Mouse (Mus musculus): ENCODE results near the gene Mettl23. TPM values are rescaled to one million over a fixed set of nuclear protein-coding genes. Genes with fewer than 3 reads are reported as not detected.

The Mettl23 gene
- polyA plus RNA-seq (2016; fragmentation: Nextera tagmentation; extraction: Ambion mirVana), result 58.8 and 65.3 TPM in 2 replicates

GRCm38 (mm10) chr11:116843261-116844233, at the start of gene Mettl23, which contains the start of gene Jmjd6:
Gene Mettl23 (plus strand): TSS chr11:116843278.
Gene Jmjd6 (minus strand): TSS chr11:116843449.
- peak within 1 kb of the TSS; percentile 86 for H3K9ac ChIP-seq (replicated peaks)
- H3K4me1 ChIP-seq (replicated peaks), result peaks cover 32% of the 10 kb centered on the region
- no peaks in the 10 kb centered on the region for H3K27me3 ChIP-seq
- peak within 1 kb of the TSS; percentile 80 for H3K4me3 ChIP-seq (replicated peaks)
- peak within 1 kb of the TSS; percentile 86 for H3K4me2 ChIP-seq
- peak within 1 kb of the TSS; percentile 98 for H3K27ac ChIP-seq
- ATAC-seq (ENCODE audit: insufficient number of reproducible peaks, insufficient read depth, low FRiP score, low TSS enrichment, low read depth), result peak; percentile 94
- peaks cover 53% of the 10 kb centered on the region for H3K36me3 ChIP-seq
- no peaks in the 10 kb centered on the region for H3K9me3 ChIP-seq
- WGBS, result under 1% methylated on average over 72 of the region's 72 CpGs

GRCm38 (mm10) chr11:116799364-116799763, 43.7 kb upstream of the Mettl23 start:
- 88% methylated on average over 5 of the region's 5 CpGs for WGBS
- H3K4me3 ChIP-seq (replicated peaks), result no peak overlapping the region
- H3K27ac ChIP-seq, result no peak overlapping the region

GRCm38 (mm10) chr11:116801106-116801505, 42.0 kb upstream of the Mettl23 start:
- Histone ChIP-seq H3K9me3 (no peaks in the 10 kb centered on the region), H3K27ac (no peak overlapping the region), H3K36me3 (no peaks in the 10 kb centered on the region), H3K4me2 (no peak overlapping the region), H3K27me3 (no peaks in the 10 kb centered on the region), H3K4me3 (replicated peaks) (no peak overlapping the region), H3K4me1 (replicated peaks) (no peaks in the 10 kb centered on the region), H3K9ac (replicated peaks) (no peak overlapping the region)
- WGBS, result 75% methylated on average over 5 of the region's 5 CpGs
- no peak for ATAC-seq (ENCODE audit: insufficient number of reproducible peaks, insufficient read depth, low FRiP score, low TSS enrichment, low read depth)

More at GRCm38 (mm10) chr11:116799364-116799763, 43.7 kb upstream of the Mettl23 start:
- no peaks in the 10 kb centered on the region for H3K4me1 ChIP-seq (replicated peaks)
- ATAC-seq (ENCODE audit: insufficient number of reproducible peaks, insufficient read depth, low FRiP score, low TSS enrichment, low read depth), result no peak
- no peaks in the 10 kb centered on the region for H3K27me3 ChIP-seq
- no peak overlapping the region for H3K9ac ChIP-seq (replicated peaks)
- no peak overlapping the region for H3K4me2 ChIP-seq
- H3K36me3 ChIP-seq, result no peaks in the 10 kb centered on the region
- no peaks in the 10 kb centered on the region for H3K9me3 ChIP-seq

- H3K36me3 ChIP-seq, result no peaks in the 10 kb centered on the region
- no peak for ATAC-seq (ENCODE audit: insufficient number of reproducible peaks, insufficient read depth, low FRiP score, low TSS enrichment, low read depth)
- no peaks in the 10 kb centered on the region for H3K27me3 ChIP-seq
- no peak overlapping the region for H3K9ac ChIP-seq (replicated peaks)
- peaks cover under 1% of the 10 kb centered on the region; the same call in 1 of the 2 replicates for H3K4me1 ChIP-seq (replicated peaks)
- no peak overlapping the region for H3K4me2 ChIP-seq
- no peaks in the 10 kb centered on the region for H3K9me3 ChIP-seq
- H3K27ac ChIP-seq, result no peak overlapping the region
- H3K4me3 ChIP-seq (replicated peaks), result no peak overlapping the region
- 86% methylated on average over 5 of the region's 5 CpGs for WGBS
Observed at GRCm38 (mm10) chr11:116802709-116803108, 40.4 kb upstream of the Mettl23 start.

GRCm38 (mm10) chr11:116806136-116807071, 36.7 kb upstream of the Mettl23 start:
- no peak overlapping the region for H3K9ac ChIP-seq (replicated peaks)
- 0 out of 2 replicates have a peak overlapping the region, but pooled peaks have one; percentile 41 for H3K27ac ChIP-seq
- no peak for ATAC-seq (ENCODE audit: insufficient number of reproducible peaks, insufficient read depth, low FRiP score, low TSS enrichment, low read depth)
- H3K36me3 ChIP-seq, result no peaks in the 10 kb centered on the region
- no peaks in the 10 kb centered on the region for H3K9me3 ChIP-seq
- H3K27me3 ChIP-seq, result peaks cover 5% of the 10 kb centered on the region; the same call in 1 of the 2 replicates
- H3K4me2 ChIP-seq, result no peak overlapping the region
- peaks cover 18% of the 10 kb centered on the region for H3K4me1 ChIP-seq (replicated peaks)
- 84% methylated on average over 15 of the region's 15 CpGs for WGBS
- no peak overlapping the region for H3K4me3 ChIP-seq (replicated peaks)

- no peak overlapping the region for H3K9ac ChIP-seq (replicated peaks)
- no peak overlapping the region for H3K4me2 ChIP-seq
- peaks cover 5% of the 10 kb centered on the region; the same call in 1 of the 2 replicates for H3K27me3 ChIP-seq
- no peaks in the 10 kb centered on the region for H3K36me3 ChIP-seq
- no peak overlapping the region for H3K27ac ChIP-seq
- 58% methylated on average over 7 of the region's 7 CpGs for WGBS
- no peak for ATAC-seq (ENCODE audit: insufficient number of reproducible peaks, insufficient read depth, low FRiP score, low TSS enrichment, low read depth)
- peaks cover 23% of the 10 kb centered on the region for H3K4me1 ChIP-seq (replicated peaks)
- no peaks in the 10 kb centered on the region for H3K9me3 ChIP-seq
- no peak overlapping the region for H3K4me3 ChIP-seq (replicated peaks)
Observed at GRCm38 (mm10) chr11:116807116-116807515, 36.0 kb upstream of the Mettl23 start.

GRCm38 (mm10) chr11:116807526-116807925, 35.6 kb upstream of the Mettl23 start:
- Histone ChIP-seq H3K4me3 (replicated peaks) (no peak overlapping the region), H3K9ac (replicated peaks) (no peak overlapping the region), H3K27ac (no peak overlapping the region), H3K36me3 (no peaks in the 10 kb centered on the region), H3K9me3 (no peaks in the 10 kb centered on the region), H3K4me2 (no peak overlapping the region), H3K4me1 (replicated peaks) (peaks cover 27% of the 10 kb centered on the region), H3K27me3 (peaks cover 5% of the 10 kb centered on the region; the same call in 1 of the 2 replicates)
- 77% methylated on average over 3 of the region's 3 CpGs for WGBS
- no peak for ATAC-seq (ENCODE audit: insufficient number of reproducible peaks, insufficient read depth, low FRiP score, low TSS enrichment, low read depth)

GRCm38 (mm10) chr11:116807938-116808606, 35.0 kb upstream of the Mettl23 start:
- no peak overlapping the region for H3K9ac ChIP-seq (replicated peaks)
- H3K4me3 ChIP-seq (replicated peaks), result no peak overlapping the region
- H3K27ac ChIP-seq, result 0 out of 2 replicates have a peak overlapping the region, but pooled peaks have one; percentile 41
- H3K9me3 ChIP-seq, result no peaks in the 10 kb centered on the region
- H3K4me2 ChIP-seq, result no peak overlapping the region
- H3K27me3 ChIP-seq, result peaks cover 5% of the 10 kb centered on the region; the same call in 1 of the 2 replicates
- peaks cover 33% of the 10 kb centered on the region for H3K4me1 ChIP-seq (replicated peaks)
- 31% methylated on average over 7 of the region's 7 CpGs for WGBS
- H3K36me3 ChIP-seq, result no peaks in the 10 kb centered on the region
- ATAC-seq (ENCODE audit: insufficient number of reproducible peaks, insufficient read depth, low FRiP score, low TSS enrichment, low read depth), result no peak

GRCm38 (mm10) chr11:116808811-116809395, 34.2 kb upstream of the Mettl23 start:
- Histone ChIP-seq H3K4me3 (replicated peaks) (no peak overlapping the region), H3K27me3 (peaks cover 5% of the 10 kb centered on the region; the same call in 1 of the 2 replicates), H3K4me2 (no peak overlapping the region), H3K27ac (no peak overlapping the region), H3K36me3 (no peaks in the 10 kb centered on the region), H3K4me1 (replicated peaks) (peaks cover 41% of the 10 kb centered on the region), H3K9me3 (no peaks in the 10 kb centered on the region), H3K9ac (replicated peaks) (no peak overlapping the region)
- no peak for ATAC-seq (ENCODE audit: insufficient number of reproducible peaks, insufficient read depth, low FRiP score, low TSS enrichment, low read depth)
- WGBS, result 83% methylated on average over 11 of the region's 11 CpGs

- H3K4me3 ChIP-seq (replicated peaks), result no peak overlapping the region
- H3K4me2 ChIP-seq, result no peak overlapping the region
- no peaks in the 10 kb centered on the region for H3K9me3 ChIP-seq
- peaks cover 5% of the 10 kb centered on the region; the same call in 1 of the 2 replicates for H3K27me3 ChIP-seq
- H3K4me1 ChIP-seq (replicated peaks), result peaks cover 47% of the 10 kb centered on the region
- ATAC-seq (ENCODE audit: insufficient number of reproducible peaks, insufficient read depth, low FRiP score, low TSS enrichment, low read depth), result no peak
- no peaks in the 10 kb centered on the region for H3K36me3 ChIP-seq
- no peak overlapping the region for H3K27ac ChIP-seq
- H3K9ac ChIP-seq (replicated peaks), result no peak overlapping the region
- 82% methylated on average over 8 of the region's 8 CpGs for WGBS
Observed at GRCm38 (mm10) chr11:116809520-116809919, 33.6 kb upstream of the Mettl23 start.
